Mouse (Mus musculus) c-Kit-negative CD71-positive TER-119-positive erythroid progenitor cells, embryonic 14.5 days (primary cell): Measurements from ENCODE around the gene Ubfd1.
A peak's percentile ranks its signal among the peaks of the same experiment; 100 is the strongest.

Experiments
- DNase-seq: peaks from one replicate; pipeline ENCODE4 v3.0.0-alpha.2; 2013; ENCODE audit warnings: low read depth, low spot score

Gene Ubfd1

DNA sequence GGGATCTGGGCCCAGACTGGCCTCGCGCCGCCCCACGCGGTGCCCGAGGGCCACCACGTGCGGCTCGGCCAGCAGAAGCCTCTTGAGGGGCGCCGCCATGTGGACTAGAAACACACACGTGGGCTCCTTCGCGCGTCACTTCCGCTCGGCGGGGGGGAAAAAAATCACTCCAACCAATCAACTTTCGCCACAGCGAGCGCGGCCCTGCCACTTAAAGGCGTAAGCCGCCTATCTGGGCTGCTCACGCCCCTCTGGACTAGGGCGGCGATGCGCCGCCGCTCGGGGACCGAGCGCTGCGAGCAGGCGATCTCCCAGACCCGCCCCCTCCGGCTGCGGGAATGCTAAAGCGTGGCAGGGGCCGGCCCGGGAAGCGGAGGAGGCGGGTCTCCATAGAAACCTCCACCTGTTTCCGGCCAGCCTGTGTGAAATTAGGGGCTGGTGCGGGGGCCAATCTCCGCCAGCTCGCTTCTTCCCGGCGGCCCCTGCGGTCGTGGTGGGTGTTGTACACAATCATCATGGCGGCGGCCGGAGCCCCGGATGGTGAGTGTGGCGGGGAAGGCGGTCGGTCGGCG is at the start of gene Ubfd1, which contains the start of gene Ears2:
Gene Ubfd1, plus strand, starts transcription at position 231 of the 572 bp plus-strand sequence.
Gene Ears2, minus strand, starts transcription at position 319 of the 572 bp plus-strand sequence.
- peak; percentile 80 for DNase-seq

GRCm38 (mm10) chr7:122018247-122018646 is 48.7 kb upstream of the Ubfd1 start:
- no peak for DNase-seq

DNA sequence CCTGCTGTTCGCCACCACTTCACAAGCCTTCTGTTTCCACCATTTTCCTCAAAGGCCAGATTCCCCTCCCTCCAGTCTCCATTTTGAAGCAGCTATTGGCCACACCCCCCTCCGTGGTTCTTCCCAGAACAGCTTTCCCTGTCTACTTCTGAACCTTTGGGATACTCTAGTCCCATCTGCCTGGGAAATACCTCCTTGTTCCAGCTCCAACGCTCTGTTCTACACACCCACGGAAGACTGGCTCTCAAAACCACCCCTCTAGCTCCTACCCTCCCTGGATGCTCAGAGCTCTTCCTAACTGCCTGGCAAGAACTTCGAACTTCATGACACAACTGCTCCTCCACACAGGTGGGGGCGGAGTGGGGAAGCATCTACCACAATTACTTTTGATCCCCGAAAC is 48.0 kb upstream of the Ubfd1 start:
- DNase-seq, result no peak

DNA sequence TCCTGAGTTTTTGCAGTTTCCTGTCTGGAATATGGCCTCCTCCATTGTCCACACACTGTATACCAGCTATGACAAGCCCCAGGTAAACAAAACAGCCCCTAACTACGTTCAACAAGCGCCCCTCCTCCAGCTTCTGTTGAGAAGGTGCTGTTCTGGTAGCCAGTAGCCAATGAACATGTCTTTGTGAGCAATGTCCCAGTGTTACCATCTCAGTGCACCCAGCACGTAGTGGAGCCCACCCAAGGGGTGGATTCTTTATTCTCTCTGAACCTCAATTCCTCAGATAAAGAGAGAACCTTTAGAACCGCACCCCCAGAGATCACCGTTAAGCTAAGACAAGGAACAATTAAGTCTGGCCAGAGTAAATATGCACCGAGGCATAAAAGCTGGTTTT is 46.7 kb upstream of the Ubfd1 start:
- no peak for DNase-seq

DNA sequence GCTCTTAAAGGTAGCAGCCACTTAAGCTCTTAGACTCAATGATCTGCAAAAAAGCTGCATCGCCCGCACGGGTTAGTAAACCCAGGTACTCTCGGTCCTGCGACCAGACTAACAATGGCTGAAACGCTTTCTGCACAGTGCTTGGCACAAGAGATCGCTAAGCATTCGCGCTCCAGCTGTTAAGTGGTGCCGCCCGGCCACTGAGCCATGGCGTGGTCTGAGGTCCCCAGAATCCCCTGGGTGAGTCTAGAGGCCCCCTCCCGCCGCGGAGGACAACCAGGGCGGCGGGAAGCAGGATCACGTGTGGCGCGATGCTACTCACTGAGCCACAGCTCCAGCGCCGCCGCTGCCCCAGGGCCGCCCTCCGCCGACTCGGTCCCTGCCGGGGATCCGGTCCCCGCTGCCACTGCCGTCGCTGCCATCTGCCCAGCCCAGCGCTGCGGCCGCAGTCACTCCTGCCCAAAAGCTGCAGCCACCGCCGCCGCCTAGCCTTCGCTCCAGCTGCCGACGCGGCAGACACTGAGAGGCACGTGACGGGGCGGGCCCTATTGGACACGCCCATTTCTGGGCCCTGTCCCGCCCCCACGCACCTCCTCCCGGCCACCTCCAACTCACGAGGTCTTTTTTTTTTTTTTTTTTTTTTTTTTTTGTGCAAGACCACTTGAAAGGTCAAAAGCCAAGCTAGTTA is 46.2 kb upstream of the Ubfd1 start, which contains the start of gene Gga2:
Gene Gga2, minus strand, starts transcription at position 556 of the 688 bp plus-strand sequence.
- DNase-seq, result peak; percentile 77

DNA sequence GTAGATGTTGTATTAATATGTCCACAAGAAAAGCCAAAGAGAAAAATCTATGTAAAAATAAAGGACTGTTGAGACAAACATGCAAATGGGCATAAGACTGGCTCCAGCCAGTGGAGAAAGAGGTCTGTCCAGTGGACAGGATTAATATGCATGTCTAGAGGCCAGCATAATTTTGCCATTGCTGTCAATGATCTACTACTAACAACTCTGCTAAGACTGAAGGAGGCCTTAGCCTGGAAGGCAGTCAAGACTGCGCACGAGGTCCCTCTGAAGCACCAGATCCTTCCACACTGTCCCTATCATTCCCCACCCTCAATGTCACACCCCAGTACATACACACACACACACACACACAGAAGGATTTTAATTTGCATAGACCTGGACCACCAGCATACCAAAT is 44.8 kb upstream of the Ubfd1 start:
- DNase-seq, result no peak

GRCm38 (mm10) chr7:122033371-122033770 is 33.6 kb upstream of the Ubfd1 start:
- no peak for DNase-seq

- DNase-seq, result no peak
These were observed 32.6 kb upstream of the Ubfd1 start for GRCm38 (mm10) chr7:122034348-122034747.

DNA sequence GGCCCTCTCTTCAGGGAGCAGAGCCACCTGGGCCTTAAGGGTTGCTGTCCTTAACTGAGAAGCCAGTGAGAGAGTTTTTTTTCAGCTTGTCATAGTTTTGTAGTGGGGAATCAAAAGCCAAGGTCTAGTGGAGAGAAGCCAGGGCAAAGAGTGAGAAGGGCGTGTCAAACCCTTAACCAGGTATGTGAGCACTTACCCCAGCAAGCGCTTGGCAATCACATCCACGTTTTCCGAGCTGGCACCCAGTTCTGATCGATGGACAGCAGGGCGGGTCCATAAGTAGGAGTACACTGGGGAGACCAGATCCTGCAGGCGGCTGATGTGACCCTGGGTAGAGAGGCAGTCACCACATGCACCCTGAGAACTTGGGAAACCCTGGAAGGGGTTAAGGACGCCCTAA is 22.9 kb upstream of the Ubfd1 start:
- DNase-seq, result no peak

GRCm38 (mm10) chr7:122045181-122045634 is 21.8 kb upstream of the Ubfd1 start:
- DNase-seq, result no peak

GRCm38 (mm10) chr7:122045711-122046110 is 21.3 kb upstream of the Ubfd1 start:
- no peak for DNase-seq

GRCm38 (mm10) chr7:122046813-122047212 is 20.2 kb upstream of the Ubfd1 start:
- DNase-seq, result no peak

- no peak for DNase-seq
These were observed 18.8 kb upstream of the Ubfd1 start for GRCm38 (mm10) chr7:122048191-122048590.

GRCm38 (mm10) chr7:122050834-122051233 is 16.1 kb upstream of the Ubfd1 start:
- no peak for DNase-seq

- DNase-seq, result no peak
These were observed 10.3 kb upstream of the Ubfd1 start for GRCm38 (mm10) chr7:122056633-122057032.

GRCm38 (mm10) chr7:122065656-122066055 is 1.3 kb upstream of the Ubfd1 start:
- DNase-seq, result no peak

- DNase-seq, result no peak
These were observed 652 bp upstream of the Ubfd1 start for GRCm38 (mm10) chr7:122066102-122066944.

DNA sequence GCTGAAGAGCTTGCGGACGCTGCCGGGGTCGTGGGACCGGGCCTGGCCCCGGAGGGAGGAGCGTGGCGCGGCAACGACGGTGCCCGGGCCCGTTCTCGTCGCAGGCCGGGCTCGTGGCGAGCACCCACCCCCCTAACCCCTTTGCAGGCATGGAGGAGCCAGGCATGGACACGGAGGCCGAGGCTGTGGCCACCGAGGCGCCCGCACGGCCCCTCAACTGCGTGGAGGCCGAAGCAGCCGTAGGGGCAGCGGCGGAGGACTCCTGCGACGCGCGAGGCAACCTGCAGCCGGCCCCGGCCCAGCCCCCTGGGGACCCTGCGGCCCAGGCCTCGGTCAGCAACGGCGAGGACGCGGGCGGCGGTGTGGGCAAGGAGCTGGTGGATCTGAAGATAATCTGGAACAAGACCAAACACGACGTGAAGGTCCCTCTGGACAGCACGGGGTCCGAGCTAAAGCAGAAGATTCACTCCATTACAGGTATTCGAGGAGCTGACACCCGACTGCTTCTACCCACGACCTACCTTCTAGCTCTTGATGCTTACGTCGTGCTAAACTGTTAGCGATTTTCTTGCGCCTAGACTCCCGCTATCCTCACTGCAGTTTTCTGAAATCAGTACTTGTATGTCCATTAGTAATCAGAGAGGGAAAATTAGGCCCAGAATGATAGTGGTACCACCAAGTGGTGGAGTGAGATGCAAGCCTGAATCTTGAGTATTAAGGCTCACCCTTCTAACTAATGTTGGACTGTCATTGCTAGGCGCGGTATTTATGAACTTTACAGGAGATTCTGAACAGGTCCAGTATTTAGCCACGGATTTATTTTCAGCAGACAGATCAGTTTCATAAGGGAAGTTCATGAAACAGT is 774 bp downstream of the Ubfd1 start:
- no peak for DNase-seq

DNA sequence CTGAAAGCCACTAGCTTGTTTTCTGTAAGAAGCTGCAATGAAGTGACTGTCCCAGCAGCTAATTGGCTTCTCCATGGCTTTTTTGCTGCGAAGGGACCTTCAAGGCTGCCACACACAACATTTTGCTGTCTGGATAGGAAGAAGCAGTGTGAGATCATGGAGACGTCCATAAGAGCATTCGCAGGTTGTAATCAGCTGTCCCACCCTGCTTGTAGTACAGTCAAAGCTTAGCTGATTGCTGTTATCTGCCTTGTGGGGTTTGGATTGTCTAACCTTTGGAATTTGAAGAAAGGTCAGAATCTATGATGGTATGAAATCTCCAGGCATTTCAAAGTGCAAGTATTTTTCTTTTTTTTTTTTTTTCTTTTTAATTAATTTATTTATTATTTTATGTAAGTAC is 7.4 kb downstream of the Ubfd1 start:
- no peak for DNase-seq

- DNase-seq, result no peak
These were observed 13.0 kb downstream of the Ubfd1 start for GRCm38 (mm10) chr7:122079798-122080554.

GRCm38 (mm10) chr7:122081071-122081470 is 14.1 kb downstream of the Ubfd1 start:
- no peak for DNase-seq
